Mouse (Mus musculus) cerebellum, adult 2 months (tissue): ENCODE data around the gene Ergic1.

Experiments used
- CTCF ChIP-seq: fragments of 200-500 bp; IDR thresholded peaks from 2 replicates; pipeline ENCODE4 v1.5.1; 2011; ENCODE audit warnings: low read depth, mild to moderate bottlenecking, control low read depth, low read length, moderate library complexity, borderline replicate concordance; ENCODE audit not compliant: insufficient read depth
- POLR2A ChIP-seq: fragments of 200-500 bp; IDR thresholded peaks from 2 replicates; pipeline ENCODE4 v1.6.1; 2011; ENCODE audit warnings: low read length, control low read depth, borderline replicate concordance; ENCODE audit not compliant: insufficient read depth

- TF ChIP-seq CTCF: no peak
- TF ChIP-seq POLR2A: no peak
Measured at GRCm38 (mm10) chr17:26695193-26695592, 133.9 kb downstream of the Ergic1 start.
